Mouse (Mus musculus) liver, embryonic 11.5 days (tissue): ENCODE measurements around the gene Notch4. TPM values are rescaled to one million over a fixed set of nuclear protein-coding genes. Genes with fewer than 3 reads are reported as not detected.

Source experiments
- ATAC-seq: fragments of 200-750 bp; cut with Nextera tagmentation; replicated peaks from 2 replicates; pipeline ENCODE4 v1.8.0; 2017; ENCODE audit warnings: moderate number of reproducible peaks, mild to moderate bottlenecking, moderate TSS enrichment, moderate library complexity; ENCODE audit not compliant: low FRiP score
- DNase-seq: peaks from one replicate; pipeline ENCODE4 v3.0.0-alpha.2; 2017; ENCODE audit warnings: low spot score
- H3K27ac ChIP-seq: fragments of 300-500 bp; sonication (generic); 2 replicates; pipeline ENCODE4 v1.5.1; 2014; ENCODE audit warnings: mild to moderate bottlenecking, low read depth, low read length, control low read depth
- H3K27me3 ChIP-seq: fragments of 300-500 bp; sonication (generic); replicated peaks from 2 replicates; pipeline ENCODE4 v1.6.1; 2014; ENCODE audit warnings: low read length, mixed read lengths; ENCODE audit not compliant: control insufficient read depth, insufficient read depth
- H3K36me3 ChIP-seq: fragments of 300-500 bp; sonication (generic); 2 replicates; pipeline ENCODE4 v1.6.1; 2014; ENCODE audit warnings: mild to moderate bottlenecking, low read length, moderate library complexity, mixed read lengths; ENCODE audit not compliant: control insufficient read depth, insufficient read depth
- H3K4me1 ChIP-seq: fragments of 300-500 bp; sonication (generic); replicated peaks from 2 replicates; pipeline ENCODE4 v1.6.1; 2014; ENCODE audit warnings: low read length, mixed read lengths; ENCODE audit not compliant: control insufficient read depth, insufficient read depth
- H3K4me2 ChIP-seq: fragments of 300-500 bp; sonication (generic); 2 replicates; pipeline ENCODE4 v1.6.1; 2014; ENCODE audit warnings: mild to moderate bottlenecking, control low read depth, moderate library complexity
- H3K4me3 ChIP-seq: fragments of 300-500 bp; sonication (generic); 2 replicates; pipeline ENCODE4 v1.5.1; 2014; ENCODE audit warnings: low read depth, low read length, control low read depth
- H3K9ac ChIP-seq: fragments of 300-500 bp; sonication (generic); 2 replicates; pipeline ENCODE4 v1.6.1; 2014; ENCODE audit warnings: low read depth, low read length, control low read depth
- H3K9me3 ChIP-seq: fragments of 300-500 bp; sonication (generic); 2 replicates; pipeline ENCODE4 v1.6.1; 2016; ENCODE audit warnings: low read length, inconsistent platforms, mixed read lengths; ENCODE audit not compliant: control insufficient read depth
- WGBS: fragments of 180-500 bp; shearing (Covaris S2); extraction: QIAGEN DNeasy Blood & Tissue Kit; methylation state at CpG from one replicate; pipeline ENCODE4 v1.1.7; 2014; 5-methylcytosine and 5-hydroxymethylcytosine counted together
- polyA plus RNA-seq: library from polyadenylated mRNA; unstranded; fragments of >200 nt; fragmentation: Nextera tagmentation; extraction: Ambion mirVana; gene quantifications from 2 replicates; pipeline ENCODE4 v1.2.1, GENCODE M21; 2014

Notch4 gene
- polyA plus RNA-seq, 1 experiment from 2014 or later = 4.1 TPM

GRCm38 (mm10) chr17:34615871-34616270 is 51.8 kb downstream of the Notch4 start, which contains the start of gene Egfl8:
Gene Egfl8, minus strand, starts transcription at chr17:34615971.
- Histone ChIP-seq H3K27ac (no peak within 1 kb of the TSS; the same call in 1 of the 2 replicates), H3K27me3 (no peaks in the 10 kb centered on the region), H3K36me3 (peaks cover 18% of the 10 kb centered on the region), H3K9ac (no peak within 1 kb of the TSS), H3K4me1 (peaks cover 9% of the 10 kb centered on the region), H3K9me3 (no peaks in the 10 kb centered on the region), H3K4me3 (no peak within 1 kb of the TSS), H3K4me2 (no peak within 1 kb of the TSS)
- DNase-seq = no peak
- 77% methylated on average over 6 of the region's 6 CpGs for WGBS
- no peak for ATAC-seq

DNA sequence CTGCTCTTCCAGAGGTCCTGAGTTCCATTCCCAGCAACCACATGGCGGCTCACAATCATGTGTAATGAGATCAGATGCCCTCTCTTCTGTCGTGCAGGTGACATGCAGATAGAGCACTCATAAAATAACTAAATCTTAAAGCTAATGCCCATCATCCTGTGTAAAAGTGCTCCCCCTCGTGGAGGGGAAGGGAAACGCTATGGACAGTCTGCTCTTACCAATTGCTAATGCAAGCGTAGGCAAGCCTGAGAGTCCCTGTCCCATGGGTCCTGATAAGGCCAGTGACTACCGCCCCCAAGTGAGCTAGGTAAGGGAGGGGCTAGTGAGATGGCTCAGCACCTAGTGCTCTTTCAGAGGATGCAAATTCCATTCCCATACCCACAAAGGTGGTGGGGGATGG is 54.9 kb downstream of the Notch4 start:
- H3K9ac ChIP-seq = no peak overlapping the region
- H3K4me2 ChIP-seq = no peak overlapping the region
- DNase-seq = peak; percentile 74
- H3K4me1 ChIP-seq = no peaks in the 10 kb centered on the region
- no peak overlapping the region for H3K4me3 ChIP-seq
- no peak overlapping the region for H3K27ac ChIP-seq
- peak; percentile 65 for ATAC-seq
- WGBS = 12% methylated on average over 6 of the region's 6 CpGs
- H3K36me3 ChIP-seq = peaks cover 11% of the 10 kb centered on the region
- H3K27me3 ChIP-seq = no peaks in the 10 kb centered on the region
- H3K9me3 ChIP-seq = no peaks in the 10 kb centered on the region

DNA sequence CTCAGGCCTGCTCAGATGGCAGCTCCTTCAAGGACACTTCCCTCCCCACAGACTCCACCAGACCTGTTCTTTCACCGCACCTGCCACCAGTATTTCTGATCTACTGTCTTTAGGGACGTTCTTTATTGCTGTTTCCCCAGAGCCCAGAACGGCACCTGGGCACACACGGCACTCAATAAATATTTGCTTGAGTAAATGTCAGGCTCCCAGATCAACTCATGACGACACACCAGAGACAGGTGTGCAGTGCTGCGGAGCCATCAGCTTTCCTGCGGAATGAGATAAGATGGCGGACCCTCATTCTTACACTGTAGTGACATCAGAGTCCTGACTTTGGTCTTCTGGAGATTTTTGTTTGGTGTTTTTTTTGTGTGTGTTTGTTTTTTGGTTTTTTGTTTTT is 56.9 kb downstream of the Notch4 start:
- ATAC-seq (no peak), DNase-seq (no peak)
- Histone ChIP-seq H3K4me1 (peaks cover under 1% of the 10 kb centered on the region; the same call in 1 of the 2 replicates), H3K9ac (no peak overlapping the region), H3K4me2 (no peak overlapping the region), H3K27me3 (no peaks in the 10 kb centered on the region), H3K27ac (no peak overlapping the region), H3K9me3 (no peaks in the 10 kb centered on the region), H3K36me3 (peaks cover 12% of the 10 kb centered on the region), H3K4me3 (no peak overlapping the region)
- 82% methylated on average over 8 of the region's 8 CpGs for WGBS

DNA sequence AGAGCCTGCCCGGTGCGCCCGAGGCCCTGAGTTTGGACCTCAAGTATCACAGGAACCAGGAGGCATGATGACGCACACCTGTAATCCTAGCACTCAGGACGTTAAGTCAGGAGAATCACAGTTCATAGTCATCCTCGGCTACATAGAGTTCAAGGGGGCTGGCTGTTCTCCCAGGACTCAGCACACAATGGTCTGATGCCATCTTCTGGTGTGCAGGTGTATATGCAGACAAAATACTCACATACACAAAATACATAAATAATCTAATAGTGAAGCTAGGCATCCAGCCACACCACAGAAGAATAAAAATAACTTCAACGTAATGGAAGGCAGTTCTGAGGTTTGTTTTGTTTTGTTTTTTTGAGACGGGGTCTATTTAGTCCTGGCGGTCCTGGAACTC is 59.1 kb downstream of the Notch4 start:
- no peak overlapping the region for H3K4me3 ChIP-seq
- no peak overlapping the region for H3K9ac ChIP-seq
- 86% methylated on average over 9 of the region's 9 CpGs for WGBS
- no peak overlapping the region for H3K27ac ChIP-seq
- no peak overlapping the region for H3K4me2 ChIP-seq
- DNase-seq (no peak), ATAC-seq (no peak)
- H3K27me3 ChIP-seq = no peaks in the 10 kb centered on the region; the same call in 1 of the 2 replicates
- H3K9me3 ChIP-seq = no peaks in the 10 kb centered on the region
- peaks cover 12% of the 10 kb centered on the region for H3K36me3 ChIP-seq
- H3K4me1 ChIP-seq = peaks cover 7% of the 10 kb centered on the region

DNA sequence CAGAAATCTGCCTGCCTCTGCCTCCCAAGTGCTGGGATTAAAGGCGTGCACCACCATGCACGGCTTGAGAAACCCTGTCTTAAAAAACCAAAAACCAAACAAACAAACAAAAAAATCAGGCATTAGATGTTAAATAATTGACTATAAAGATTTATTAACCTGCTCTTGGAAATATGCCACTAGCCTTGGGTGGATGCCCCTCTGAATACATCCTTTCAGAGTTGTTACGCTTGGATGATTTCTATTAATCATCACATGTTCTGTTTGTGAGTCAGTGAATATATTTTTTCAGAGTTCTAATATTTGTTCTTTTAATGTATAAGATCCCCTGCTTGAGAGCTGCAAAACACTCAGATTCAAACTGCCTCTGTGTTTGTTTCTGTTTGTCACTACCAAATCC is 60.9 kb downstream of the Notch4 start:
- peaks cover 12% of the 10 kb centered on the region for H3K36me3 ChIP-seq
- no peak overlapping the region for H3K4me2 ChIP-seq
- H3K27ac ChIP-seq = no peak overlapping the region
- peaks cover 18% of the 10 kb centered on the region for H3K27me3 ChIP-seq
- H3K9ac ChIP-seq = no peak overlapping the region
- ATAC-seq (no peak), DNase-seq (no peak)
- WGBS = 91% methylated on average over 3 of the region's 3 CpGs
- H3K4me1 ChIP-seq = peaks cover 14% of the 10 kb centered on the region
- no peaks in the 10 kb centered on the region for H3K9me3 ChIP-seq
- no peak overlapping the region for H3K4me3 ChIP-seq

GRCm38 (mm10) chr17:34626062-34626772 is 62.1 kb downstream of the Notch4 start:
- DNase-seq = no peak
- Histone ChIP-seq H3K27me3 (peaks cover 30% of the 10 kb centered on the region), H3K27ac (peak overlapping the region; percentile 67), H3K4me1 (peaks cover 27% of the 10 kb centered on the region), H3K4me3 (peak overlapping the region; percentile 80), H3K4me2 (peak overlapping the region; percentile 94), H3K9ac (peak overlapping the region; percentile 79), H3K36me3 (peaks cover 12% of the 10 kb centered on the region), H3K9me3 (no peaks in the 10 kb centered on the region)
- ATAC-seq = peak; percentile 0; the same call in 1 of the 2 replicates
- WGBS = 54% methylated on average over 16 of the region's 16 CpGs

DNA sequence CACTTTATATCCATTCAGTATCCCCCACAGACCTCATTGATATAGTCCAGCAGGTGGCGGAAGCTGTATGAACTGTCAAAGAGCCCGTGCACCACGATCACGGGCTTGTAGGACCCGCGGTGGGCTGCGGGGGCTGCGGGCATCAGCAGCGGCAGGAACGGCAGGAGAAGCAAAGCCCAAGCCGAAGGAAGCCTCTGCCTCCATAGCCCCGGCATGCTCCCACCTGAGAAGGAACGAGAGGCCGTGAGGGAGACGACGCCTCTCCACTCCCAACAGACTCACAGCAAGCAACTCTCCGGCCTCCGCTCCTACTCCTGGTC is 62.7 kb downstream of the Notch4 start:
- H3K36me3 ChIP-seq = peaks cover 11% of the 10 kb centered on the region
- DNase-seq = peak; percentile 63
- peak overlapping the region; percentile 79 for H3K9ac ChIP-seq
- peaks cover 30% of the 10 kb centered on the region for H3K4me1 ChIP-seq
- H3K9me3 ChIP-seq = no peaks in the 10 kb centered on the region
- peak overlapping the region; percentile 67 for H3K27ac ChIP-seq
- H3K4me2 ChIP-seq = peak overlapping the region; percentile 94
- H3K27me3 ChIP-seq = peaks cover 35% of the 10 kb centered on the region
- ATAC-seq = peak; percentile 40; the same call in 1 of the 2 replicates
- H3K4me3 ChIP-seq = peak overlapping the region; percentile 80
- under 1% methylated on average over 18 of the region's 18 CpGs for WGBS

- Histone ChIP-seq H3K36me3 (peaks cover 6% of the 10 kb centered on the region), H3K9me3 (no peaks in the 10 kb centered on the region), H3K27ac (peak overlapping the region; percentile 67), H3K9ac (peak overlapping the region; percentile 79), H3K4me2 (peak overlapping the region; percentile 94), H3K27me3 (peaks cover 41% of the 10 kb centered on the region), H3K4me1 (peaks cover 34% of the 10 kb centered on the region), H3K4me3 (peak overlapping the region; percentile 80)
- ATAC-seq = peak; percentile 76
- WGBS = under 1% methylated on average over 43 of the region's 45 CpGs
- DNase-seq = peak; percentile 88
Observed at GRCm38 (mm10) chr17:34627093-34627942, 63.2 kb downstream of the Notch4 start.
